Mouse (Mus musculus) embryonic facial prominence, embryonic 13.5 days (tissue): ENCODE results near the gene 1700067P10Rik. TPM values are rescaled to one million over a fixed set of nuclear protein-coding genes. Genes with fewer than 3 reads are reported as not detected.
A peak's percentile ranks its signal among the peaks of the same experiment; 100 is the strongest.

Experiments
- ATAC-seq: fragments of 200-750 bp; cut with Nextera tagmentation; 2 replicates; pipeline ENCODE4 v1.8.0; 2017; ENCODE audit warnings: low read depth; ENCODE audit not compliant: insufficient number of reproducible peaks, insufficient read depth, low FRiP score, low TSS enrichment
- H3K27ac ChIP-seq: fragments of 300-500 bp; sonication (generic); 2 replicates; pipeline ENCODE4 v1.5.1; 2015; ENCODE audit warnings: moderate library complexity, mild to moderate bottlenecking, inconsistent platforms
- H3K27me3 ChIP-seq: fragments of 300-500 bp; sonication (generic); 2 replicates; pipeline ENCODE4 v1.6.1; 2015; ENCODE audit warnings: mild to moderate bottlenecking, inconsistent platforms
- H3K36me3 ChIP-seq: fragments of 300-500 bp; sonication (generic); 2 replicates; pipeline ENCODE4 v1.6.1; 2015; ENCODE audit warnings: mild to moderate bottlenecking, inconsistent platforms
- H3K4me1 ChIP-seq: fragments of 300-500 bp; sonication (generic); 2 replicates; pipeline ENCODE4 v1.6.1; 2015; ENCODE audit warnings: inconsistent platforms
- H3K4me2 ChIP-seq: fragments of 300-500 bp; sonication (generic); 2 replicates; pipeline ENCODE4 v1.6.1; 2015; ENCODE audit warnings: moderate library complexity, mild to moderate bottlenecking, inconsistent platforms
- H3K4me3 ChIP-seq: fragments of 300-500 bp; sonication (generic); 2 replicates; pipeline ENCODE4 v1.5.1; 2015; ENCODE audit warnings: mild to moderate bottlenecking, inconsistent platforms
- H3K9ac ChIP-seq: fragments of 300-500 bp; sonication (generic); 2 replicates; pipeline ENCODE4 v1.6.1; 2015; ENCODE audit warnings: mild to moderate bottlenecking, inconsistent platforms
- H3K9me3 ChIP-seq: fragments of 300-500 bp; sonication (generic); 2 replicates; pipeline ENCODE4 v1.6.1; 2016; ENCODE audit warnings: inconsistent platforms
- WGBS: fragments of 180-500 bp; shearing (Covaris S2); methylation state at CpG from one replicate; pipeline ENCODE4 v1.1.7; 2015; ENCODE audit warnings: mixed read lengths; 5-methylcytosine and 5-hydroxymethylcytosine counted together
- polyA plus RNA-seq: library from polyadenylated mRNA; unstranded; fragments of >200 nt; fragmentation: Nextera tagmentation; extraction: Ambion mirVana; gene quantifications from 2 replicates; pipeline ENCODE4 v1.2.1, GENCODE M21; 2015

The 1700067P10Rik gene
- polyA plus RNA-seq: not detected in 2 replicates

- Histone ChIP-seq H3K27me3 (peaks cover 6% of the 10 kb centered on the region), H3K27ac (no peak within 1 kb of the TSS), H3K4me3 (no peak within 1 kb of the TSS), H3K4me1 (peaks cover 3% of the 10 kb centered on the region), H3K9ac (no peak within 1 kb of the TSS), H3K4me2 (no peak within 1 kb of the TSS), H3K36me3 (no peaks in the 10 kb centered on the region), H3K9me3 (no peaks in the 10 kb centered on the region)
- no peak for ATAC-seq
Observed at GRCm38 (mm10) chr17:48089019-48089418, at the start of gene 1700067P10Rik. Gene 1700067P10Rik (plus strand): TSS chr17:48089319.

DNA sequence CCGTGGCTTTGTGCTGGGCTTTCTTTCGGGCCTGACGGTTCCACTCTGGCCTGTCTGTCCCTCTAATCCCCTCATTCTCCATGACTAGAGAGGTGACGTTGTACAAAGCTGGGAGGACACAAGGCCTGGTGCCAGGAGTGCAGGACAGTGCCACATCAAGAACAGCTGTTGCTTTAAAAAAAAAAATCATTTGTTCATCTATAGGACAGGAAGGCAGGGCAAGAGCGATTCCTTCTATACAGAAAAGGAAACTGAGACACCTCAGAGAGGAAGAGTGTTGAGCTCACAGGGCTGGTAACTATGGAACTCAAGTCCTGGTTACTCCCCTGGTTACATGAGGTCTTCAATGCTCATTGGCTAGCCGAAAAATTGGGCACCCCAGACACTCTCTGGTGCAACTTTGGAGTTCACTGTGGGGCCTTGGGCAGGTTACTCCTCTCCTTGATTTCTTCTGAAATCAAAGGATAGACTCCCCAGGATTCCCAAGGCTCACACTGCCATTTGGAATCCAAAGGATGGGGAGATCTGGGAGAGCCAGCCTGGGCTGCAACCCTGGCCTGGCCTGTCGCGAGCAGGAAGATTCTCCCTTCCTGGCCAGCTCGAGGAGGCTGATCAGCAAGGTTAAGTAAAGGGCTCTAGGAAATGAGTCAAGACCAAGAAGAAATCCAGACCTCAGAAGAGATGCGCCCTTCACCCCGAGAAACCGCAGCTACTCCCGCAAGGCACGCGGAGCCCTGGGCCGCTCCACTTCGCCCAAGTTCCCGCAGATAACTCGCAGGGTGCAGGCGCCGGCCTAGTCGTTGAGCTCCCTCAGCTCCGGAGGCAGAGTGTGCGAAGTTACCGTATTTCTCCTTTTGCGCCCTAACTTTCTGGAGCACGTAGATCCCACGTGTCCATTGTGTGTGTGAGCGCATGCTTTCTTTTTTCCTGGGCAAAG is 47.5 kb upstream of the 1700067P10Rik start:
- H3K4me3 ChIP-seq: peak overlapping the region; percentile 25
- ATAC-seq: peak; percentile 49
- WGBS: 6% methylated on average over 29 of the region's 29 CpGs
- no peaks in the 10 kb centered on the region for H3K36me3 ChIP-seq
- peak overlapping the region; percentile 84 for H3K27ac ChIP-seq
- H3K27me3 ChIP-seq: peaks cover 9% of the 10 kb centered on the region
- peak overlapping the region; percentile 51 for H3K9ac ChIP-seq
- peaks cover 28% of the 10 kb centered on the region for H3K4me1 ChIP-seq
- peak overlapping the region; percentile 53 for H3K4me2 ChIP-seq
- H3K9me3 ChIP-seq: no peaks in the 10 kb centered on the region

DNA sequence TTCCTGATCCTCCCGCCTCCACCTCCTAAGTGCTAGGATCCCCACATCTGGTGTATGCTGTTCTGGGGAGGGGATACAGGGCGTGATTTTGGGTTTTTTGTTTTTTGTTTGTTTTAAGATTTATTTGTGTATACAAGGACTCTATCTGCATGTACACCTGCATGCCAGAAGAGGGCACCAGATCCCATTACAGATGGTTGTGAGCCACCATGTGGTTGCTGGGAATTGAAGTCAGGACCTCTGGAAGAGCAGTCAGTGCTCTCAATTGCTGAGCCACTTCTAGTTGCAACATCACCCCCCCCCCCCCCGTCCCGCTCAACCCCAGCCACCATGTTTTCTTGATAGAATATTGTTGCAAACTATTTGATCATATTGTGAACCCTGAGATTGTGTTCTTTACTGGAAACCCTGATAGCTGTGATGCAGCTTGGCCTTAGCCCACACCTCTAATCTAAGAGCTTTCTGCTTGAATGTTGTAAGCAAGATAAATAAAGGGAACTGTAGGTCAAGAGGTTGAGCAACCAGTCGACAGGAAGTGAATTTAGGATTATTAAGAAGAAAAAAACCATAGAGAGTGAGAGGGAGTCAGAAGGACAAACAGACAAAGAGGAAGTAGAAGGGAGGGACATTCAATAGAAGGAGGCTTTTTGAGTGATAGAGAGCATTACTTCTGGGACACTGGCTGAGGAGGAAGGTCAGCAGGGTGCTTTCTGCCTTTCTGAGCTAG is 45.8 kb upstream of the 1700067P10Rik start:
- H3K4me3 ChIP-seq: no peak overlapping the region
- peaks cover 2% of the 10 kb centered on the region for H3K27me3 ChIP-seq
- no peak for ATAC-seq
- no peak overlapping the region for H3K27ac ChIP-seq
- no peaks in the 10 kb centered on the region for H3K36me3 ChIP-seq
- H3K9me3 ChIP-seq: no peaks in the 10 kb centered on the region
- H3K4me1 ChIP-seq: peaks cover 28% of the 10 kb centered on the region
- 76% methylated on average over 5 of the region's 5 CpGs for WGBS
- H3K4me2 ChIP-seq: no peak overlapping the region
- no peak overlapping the region for H3K9ac ChIP-seq

DNA sequence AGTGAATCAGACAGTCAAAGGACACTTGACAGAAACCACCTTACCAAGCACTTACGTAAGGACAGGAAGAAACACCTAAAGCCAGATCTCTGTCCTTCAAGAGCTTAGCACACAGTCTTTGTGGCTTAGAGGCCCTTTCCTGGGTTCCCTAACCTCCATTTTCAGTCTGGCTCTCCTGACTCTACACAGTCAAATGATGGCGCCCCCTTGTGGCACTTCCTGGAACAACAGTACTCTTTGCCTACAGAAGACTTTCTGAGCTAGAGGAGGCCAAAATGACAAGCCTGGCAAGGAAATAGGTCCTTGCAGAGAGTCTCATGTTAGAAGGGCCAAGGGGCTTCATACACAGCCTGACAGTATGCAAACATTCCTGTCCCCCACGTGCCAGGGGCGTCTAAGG is 43.5 kb upstream of the 1700067P10Rik start:
- 44% methylated on average over 4 of the region's 4 CpGs for WGBS
- H3K9me3 ChIP-seq: no peaks in the 10 kb centered on the region
- H3K27ac ChIP-seq: no peak overlapping the region
- H3K27me3 ChIP-seq: peaks cover 11% of the 10 kb centered on the region
- no peak overlapping the region for H3K4me2 ChIP-seq
- H3K36me3 ChIP-seq: no peaks in the 10 kb centered on the region
- H3K4me3 ChIP-seq: no peak overlapping the region
- H3K4me1 ChIP-seq: peaks cover 14% of the 10 kb centered on the region
- no peak for ATAC-seq
- no peak overlapping the region for H3K9ac ChIP-seq

DNA sequence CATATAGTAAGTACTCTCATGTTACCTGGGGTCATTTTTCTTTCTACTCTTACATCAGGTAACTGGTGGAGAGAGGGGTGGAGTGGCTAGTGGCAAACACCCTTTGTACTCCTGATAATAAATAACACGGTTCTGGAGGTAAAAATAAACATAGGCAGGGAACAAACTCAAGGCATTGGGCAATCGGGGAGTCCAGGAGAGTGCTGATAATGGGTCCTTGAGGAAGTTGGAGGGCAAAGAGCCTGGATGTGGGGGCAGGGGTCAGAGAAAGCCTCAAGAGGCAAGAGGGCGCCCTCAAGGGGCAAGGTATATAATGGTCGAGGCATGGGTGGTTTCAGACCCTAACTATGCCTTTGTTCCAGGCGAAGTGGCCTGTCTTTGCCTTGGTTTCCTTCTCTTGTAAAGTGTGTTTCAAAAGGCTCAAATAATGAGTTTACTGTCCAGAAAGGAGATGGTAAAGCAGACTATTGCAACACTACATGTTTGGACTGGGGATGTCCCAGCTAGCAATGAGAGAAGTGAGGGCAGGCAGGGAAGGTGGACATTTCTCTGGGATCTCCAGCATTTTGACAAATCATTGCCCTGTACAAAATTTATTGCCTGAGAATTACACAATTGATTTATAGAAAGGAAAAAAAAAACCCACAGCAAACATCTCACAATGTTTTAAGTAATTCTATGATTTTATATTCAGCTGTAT is 37.3 kb upstream of the 1700067P10Rik start:
- Histone ChIP-seq H3K4me2 (no peak overlapping the region), H3K27ac (no peak overlapping the region), H3K27me3 (peaks cover 35% of the 10 kb centered on the region), H3K4me3 (no peak overlapping the region), H3K4me1 (peaks cover 8% of the 10 kb centered on the region), H3K9me3 (no peaks in the 10 kb centered on the region), H3K9ac (no peak overlapping the region), H3K36me3 (no peaks in the 10 kb centered on the region)
- ATAC-seq: no peak
- 75% methylated on average over 5 of the region's 5 CpGs for WGBS

GRCm38 (mm10) chr17:48052338-48053067 is 36.6 kb upstream of the 1700067P10Rik start:
- ATAC-seq: no peak
- no peak overlapping the region for H3K9ac ChIP-seq
- no peaks in the 10 kb centered on the region for H3K9me3 ChIP-seq
- H3K4me2 ChIP-seq: no peak overlapping the region
- H3K27ac ChIP-seq: no peak overlapping the region
- WGBS: 76% methylated on average over 10 of the region's 10 CpGs
- H3K36me3 ChIP-seq: no peaks in the 10 kb centered on the region
- no peak overlapping the region for H3K4me3 ChIP-seq
- H3K4me1 ChIP-seq: peaks cover 15% of the 10 kb centered on the region
- peaks cover 42% of the 10 kb centered on the region for H3K27me3 ChIP-seq

GRCm38 (mm10) chr17:48053646-48054045 is 35.5 kb upstream of the 1700067P10Rik start:
- ATAC-seq: no peak
- peaks cover 48% of the 10 kb centered on the region for H3K27me3 ChIP-seq
- 86% methylated on average over 2 of the region's 2 CpGs for WGBS

DNA sequence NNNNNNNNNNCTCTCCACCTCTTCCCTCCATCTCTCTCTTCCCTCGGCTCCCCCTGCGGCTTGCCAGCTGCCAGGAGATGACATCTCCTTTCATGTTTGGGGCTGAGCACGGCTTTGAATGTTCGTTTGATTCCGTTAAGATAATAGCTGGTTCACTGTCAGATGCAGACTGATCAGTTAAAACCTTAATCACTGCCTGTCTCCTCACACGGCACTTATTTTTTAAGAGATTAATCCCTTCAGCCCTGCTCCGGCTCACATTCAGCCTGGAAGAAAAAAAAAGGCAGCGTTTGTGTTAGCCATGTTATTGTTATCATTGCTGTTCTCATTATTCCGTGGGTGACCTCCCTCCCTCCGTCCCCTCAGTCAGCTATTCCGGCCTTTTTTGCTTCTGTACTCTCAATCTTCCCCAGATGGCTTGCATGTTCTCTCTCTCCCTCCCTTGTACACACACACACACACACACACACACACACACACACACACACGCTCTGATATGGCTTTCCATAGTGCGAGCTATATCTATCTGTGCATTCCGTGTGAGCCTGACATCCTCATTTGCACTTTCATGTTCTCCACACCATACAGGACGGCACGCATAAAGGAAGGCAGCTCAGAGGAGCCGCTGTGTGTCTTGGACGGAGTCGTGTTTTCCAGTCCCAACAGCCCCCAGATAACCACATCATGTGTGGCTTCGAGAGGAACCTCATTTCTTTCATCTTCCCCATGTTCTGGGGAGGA is 33.9 kb upstream of the 1700067P10Rik start:
- WGBS: 33% methylated on average over 20 of the region's 20 CpGs
- ATAC-seq: no peak
- Histone ChIP-seq H3K36me3 (no peaks in the 10 kb centered on the region), H3K9me3 (no peaks in the 10 kb centered on the region), H3K27me3 (peaks cover 47% of the 10 kb centered on the region), H3K9ac (no peak overlapping the region), H3K27ac (no peak overlapping the region), H3K4me2 (0 out of 2 replicates have a peak overlapping the region, but pooled peaks have one; percentile 5), H3K4me3 (no peak overlapping the region), H3K4me1 (peaks cover 23% of the 10 kb centered on the region)

More at GRCm38 (mm10) chr17:48053646-48054045, 35.5 kb upstream of the 1700067P10Rik start:
- H3K4me2 ChIP-seq: no peak overlapping the region
- no peak overlapping the region for H3K9ac ChIP-seq
- H3K4me3 ChIP-seq: no peak overlapping the region
- H3K27ac ChIP-seq: no peak overlapping the region
- no peaks in the 10 kb centered on the region for H3K36me3 ChIP-seq
- peaks cover 23% of the 10 kb centered on the region for H3K4me1 ChIP-seq
- H3K9me3 ChIP-seq: no peaks in the 10 kb centered on the region

GRCm38 (mm10) chr17:48057382-48057781 is 31.7 kb upstream of the 1700067P10Rik start:
- Histone ChIP-seq H3K4me2 (peak overlapping the region; percentile 48), H3K27ac (no peak overlapping the region), H3K36me3 (no peaks in the 10 kb centered on the region), H3K9ac (peak overlapping the region; percentile 51), H3K4me3 (0 out of 2 replicates have a peak overlapping the region, but pooled peaks have one; percentile 6), H3K27me3 (peaks cover 43% of the 10 kb centered on the region), H3K9me3 (no peaks in the 10 kb centered on the region), H3K4me1 (peaks cover 23% of the 10 kb centered on the region)
- WGBS: 5% methylated on average over 12 of the region's 12 CpGs
- ATAC-seq: no peak

GRCm38 (mm10) chr17:48064196-48064843 is 24.8 kb upstream of the 1700067P10Rik start:
- ATAC-seq: peak; percentile 59; the same call in 1 of the 2 replicates
- Histone ChIP-seq H3K4me3 (no peak overlapping the region), H3K4me1 (peaks cover 44% of the 10 kb centered on the region), H3K9me3 (no peaks in the 10 kb centered on the region), H3K27me3 (peaks cover 7% of the 10 kb centered on the region; the same call in 1 of the 2 replicates), H3K9ac (no peak overlapping the region), H3K27ac (peak overlapping the region; percentile 91), H3K36me3 (no peaks in the 10 kb centered on the region), H3K4me2 (peak overlapping the region; percentile 41)
- WGBS: 16% methylated on average over 10 of the region's 10 CpGs
